Mouse (Mus musculus): ENCODE measurements around the gene Myzap. TPM values are rescaled to one million over a fixed set of nuclear protein-coding genes. Genes with fewer than 3 reads are reported as not detected.
"Not testable (repeated sequence)": the region's sequence is repeated elsewhere in the genome, so short reads cannot be mapped to it uniquely, and the experiment has no call there.

The Myzap gene
- total RNA-seq, 2 experiments from 2014 or later, result 0.71 to 1.3 TPM

DNA sequence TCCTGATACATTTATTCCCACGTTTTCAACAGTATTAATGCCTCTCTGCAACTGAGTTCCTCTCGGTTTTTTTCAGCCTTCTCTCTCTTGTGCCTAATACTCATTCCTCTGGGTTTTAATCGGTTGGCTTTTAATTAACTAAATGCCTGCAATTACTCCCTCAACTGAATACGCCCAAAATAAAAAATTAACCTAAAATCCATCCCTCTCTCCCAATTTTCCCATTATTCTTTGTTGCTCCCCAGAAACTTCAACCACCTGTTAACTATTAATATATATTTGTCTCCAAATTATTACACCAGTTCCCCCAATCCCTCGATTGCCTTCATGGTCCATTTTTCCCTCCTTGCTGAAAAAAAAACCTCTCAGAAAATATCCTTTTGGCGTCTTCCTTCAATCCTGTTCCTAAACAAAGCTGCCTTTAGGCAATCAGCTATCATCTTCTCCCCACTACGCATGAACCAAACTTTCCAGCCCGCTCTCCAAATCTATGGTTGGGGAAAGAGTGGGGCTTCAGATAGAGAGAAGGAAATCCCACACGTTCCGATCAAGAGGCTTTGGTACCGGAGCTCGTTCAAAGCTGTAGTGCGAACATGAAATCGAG, 107.2 kb downstream of the Myzap start:
- no peak for DNase-seq (ENCODE audit: low spot score in 2 of 2)

DNA sequence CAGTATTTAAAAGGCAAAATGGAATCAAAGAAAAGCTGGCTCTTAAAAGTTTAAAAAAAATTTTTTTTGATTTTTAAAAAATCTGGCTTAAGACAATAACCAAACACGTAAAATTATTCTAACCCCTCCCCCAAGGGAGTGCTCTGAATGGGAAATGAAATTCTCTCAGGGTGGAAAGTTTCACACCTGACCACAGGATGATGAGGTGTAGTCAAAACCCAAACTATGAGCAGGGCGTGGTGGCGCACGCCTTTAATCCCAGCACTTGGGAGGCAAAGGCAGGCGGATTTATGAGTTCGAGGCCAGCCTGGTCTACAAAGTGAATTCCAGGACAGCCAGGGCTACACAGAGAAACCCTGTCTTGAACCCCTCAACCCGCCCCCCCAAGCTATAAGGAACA, 108.3 kb downstream of the Myzap start:
- DNase-seq (ENCODE audit: low spot score in 2 of 2), result not testable (repeated sequence)

DNA sequence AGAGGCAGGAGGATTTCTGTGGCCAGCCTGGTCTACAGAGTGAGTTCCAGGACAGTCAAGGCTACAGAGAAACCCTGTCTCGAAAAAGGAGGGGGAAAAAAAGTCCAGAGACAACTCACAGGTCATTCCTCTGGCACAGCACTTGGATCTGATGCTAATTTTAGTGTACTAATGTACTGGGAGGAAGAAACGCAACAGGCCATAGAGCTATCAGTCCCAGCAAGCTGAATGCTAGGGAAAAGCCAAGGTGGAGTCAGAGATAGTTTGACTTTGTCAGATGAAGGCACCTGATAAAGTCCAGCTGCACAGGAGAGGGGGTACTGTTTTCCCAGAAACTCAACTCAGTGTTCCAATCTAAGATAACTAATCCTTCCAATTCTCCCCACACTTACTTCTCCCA, 111.9 kb downstream of the Myzap start:
- DNase-seq (ENCODE audit: low spot score in 2 of 2), result no peak

DNA sequence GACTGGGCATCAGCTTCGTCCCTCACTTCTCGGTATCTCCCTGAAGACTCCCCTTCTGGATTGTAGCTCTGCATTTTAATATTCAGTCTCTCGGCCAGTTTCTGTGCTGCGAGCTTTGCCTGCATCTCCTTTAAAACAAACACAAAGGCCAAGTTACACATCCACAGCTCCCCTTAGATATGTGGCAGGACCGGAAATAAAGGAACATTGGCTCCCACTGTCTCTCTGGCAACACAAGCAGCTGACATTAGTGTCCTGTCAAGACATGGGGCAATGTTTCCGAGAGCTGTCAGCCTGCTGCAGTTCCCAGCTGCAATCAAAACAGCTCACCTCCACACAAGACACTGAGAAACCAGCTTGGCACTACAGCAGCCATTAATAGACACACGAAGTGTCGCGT, 112.7 kb downstream of the Myzap start:
- no peak for DNase-seq (ENCODE audit: low spot score in 2 of 2)

DNA sequence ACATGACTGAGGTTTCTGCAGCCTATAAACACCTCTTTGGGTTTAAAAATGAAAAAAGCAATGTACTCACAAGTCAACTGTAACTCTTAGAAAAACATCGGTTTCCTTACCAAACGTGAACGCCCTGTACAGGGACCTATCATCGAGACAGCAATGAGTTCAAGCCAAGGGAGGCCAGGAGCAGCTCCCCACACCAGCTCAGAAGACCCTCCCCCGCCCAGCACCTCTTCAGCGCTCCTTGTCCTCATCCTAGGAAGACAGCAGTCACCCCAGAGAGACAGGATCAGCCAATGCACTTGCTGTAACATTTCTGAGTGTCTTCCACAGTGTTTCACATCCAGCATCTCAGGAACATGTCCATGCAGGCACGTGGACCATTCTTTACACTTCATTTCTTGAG, 113.6 kb downstream of the Myzap start:
- no peak for DNase-seq (ENCODE audit: low spot score in 2 of 2)

DNA sequence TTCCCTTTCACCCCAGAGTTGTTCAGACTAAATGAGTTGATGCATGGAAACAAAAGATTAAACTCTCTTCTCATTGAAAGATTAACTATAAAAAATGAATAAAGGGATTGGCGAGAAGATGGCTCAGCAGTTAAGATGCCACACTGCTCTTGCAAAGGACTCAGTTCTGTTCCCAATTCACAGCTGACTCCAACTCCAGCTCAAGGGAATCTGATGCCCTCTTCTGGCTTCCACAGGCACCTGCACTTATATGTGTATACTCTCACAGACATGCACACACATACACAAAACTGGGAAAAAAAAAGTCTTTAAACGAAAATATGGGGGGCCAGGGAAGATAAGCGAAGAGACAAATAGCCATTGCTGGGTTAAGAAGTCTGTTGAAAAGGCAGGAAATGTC, 115.6 kb downstream of the Myzap start:
- DNase-seq (ENCODE audit: low spot score in 2 of 2), result no peak

DNA sequence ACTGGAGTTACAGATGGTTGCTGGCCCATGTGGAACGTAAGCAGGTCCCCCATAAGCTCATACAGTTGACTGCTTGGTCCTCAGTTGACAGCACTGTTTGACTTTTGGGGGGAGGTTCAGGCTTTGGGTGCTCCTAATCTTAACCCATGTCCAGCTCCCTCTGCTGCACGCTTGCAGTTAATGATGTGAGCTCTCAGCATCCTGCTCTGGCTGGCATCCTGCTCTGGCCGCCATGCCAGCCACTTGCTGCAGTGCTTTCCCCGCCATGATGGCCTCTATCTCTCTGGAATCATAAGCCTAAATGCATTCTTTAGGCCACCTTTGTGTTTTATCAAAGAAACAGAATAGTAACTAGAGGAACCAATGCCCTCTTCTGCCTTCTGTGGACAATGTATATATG, 116.6 kb downstream of the Myzap start:
- DNase-seq (ENCODE audit: low spot score in 2 of 2), result no peak

DNA sequence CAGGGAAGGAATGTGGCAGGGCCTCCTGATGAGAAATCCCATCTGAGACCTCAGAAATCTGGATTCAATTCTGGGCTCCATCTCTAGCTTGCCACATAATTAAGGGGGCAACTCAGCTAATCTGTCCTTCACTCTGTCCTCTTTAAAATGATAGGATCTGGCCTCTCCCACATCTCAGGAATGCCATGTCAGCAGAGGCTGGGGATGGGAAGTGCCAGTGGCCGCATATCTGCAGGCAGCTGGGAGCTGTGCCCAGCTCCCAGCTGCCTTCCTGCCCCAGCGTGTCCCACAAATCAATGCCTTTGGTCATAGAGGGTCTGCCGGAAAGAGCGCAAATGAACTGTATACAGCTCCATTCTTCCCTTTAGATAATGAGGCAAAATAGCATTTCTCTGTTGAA, 124.7 kb downstream of the Myzap start:
- no peak for DNase-seq (ENCODE audit: low spot score in 2 of 2)

DNA sequence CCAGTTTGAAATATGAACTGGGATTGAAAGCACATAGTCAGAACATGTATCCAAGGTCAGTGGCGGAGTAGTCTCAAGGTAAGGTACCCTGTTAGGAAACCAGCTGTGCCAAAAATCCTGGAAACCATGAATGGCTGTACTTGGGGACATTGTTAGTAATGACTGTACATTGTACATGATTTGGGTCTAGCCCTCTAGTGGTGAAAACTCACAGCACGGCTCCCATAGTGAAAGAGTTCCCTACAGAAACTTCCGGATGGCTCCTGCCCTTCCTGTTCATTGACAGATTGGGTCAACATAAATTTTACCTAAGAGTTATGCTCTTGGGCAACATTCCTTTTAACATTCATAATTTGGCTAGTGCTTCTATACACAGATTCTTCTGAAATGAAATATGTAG, 126.0 kb downstream of the Myzap start:
- DNase-seq (ENCODE audit: low spot score in 2 of 2), result peak in 1 of 2 experiments; percentile 20

DNA sequence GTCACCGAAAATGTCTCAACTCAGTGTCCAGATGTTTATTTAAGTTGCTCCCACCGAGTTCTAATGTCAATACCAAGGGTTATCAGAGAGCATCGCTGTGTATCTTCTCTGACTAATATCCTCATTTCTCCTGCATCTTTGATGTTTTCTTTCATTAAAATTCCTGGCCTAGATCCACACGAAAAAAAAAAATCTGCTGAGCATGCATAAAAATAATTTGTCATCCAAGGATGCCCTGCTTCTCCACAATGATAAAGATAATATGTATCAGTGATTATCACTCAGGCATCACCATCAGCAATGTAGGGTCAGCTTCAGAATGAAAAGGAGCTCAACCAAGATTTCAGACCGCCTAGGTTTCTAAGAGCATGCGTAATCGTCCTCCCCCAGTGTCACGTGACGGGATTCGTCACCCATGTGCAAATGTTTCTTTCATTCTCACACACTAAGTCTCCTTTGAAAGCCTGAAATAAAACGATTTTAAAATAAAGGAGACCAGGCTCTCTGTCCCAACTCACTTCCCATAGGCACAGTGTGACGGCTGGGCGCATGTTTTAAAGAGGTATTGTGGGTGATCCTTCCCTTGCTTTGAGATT, 129.0 kb downstream of the Myzap start:
- DNase-seq (ENCODE audit: low spot score in 2 of 2), result no peak

DNA sequence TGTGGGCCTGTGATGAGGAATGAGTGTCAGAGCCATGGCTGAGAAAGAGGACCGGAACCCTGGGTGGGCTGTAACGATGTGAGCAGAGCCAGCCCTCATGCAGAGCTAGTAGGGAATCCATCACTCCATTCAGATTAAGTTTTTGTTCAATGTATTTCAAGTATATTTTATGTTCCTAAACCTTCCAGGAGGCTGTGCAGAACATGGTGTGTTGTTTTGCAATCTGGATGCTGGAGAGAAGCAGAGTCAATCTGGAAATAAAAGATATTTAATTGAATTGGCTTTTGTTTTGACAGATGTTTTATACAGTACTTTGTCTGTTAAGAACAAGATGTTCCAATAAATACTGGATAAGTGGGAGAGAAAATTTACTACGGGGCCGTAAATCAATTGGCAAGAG, 135.4 kb downstream of the Myzap start:
- DNase-seq (ENCODE audit: low spot score in 2 of 2), result peak in 1 of 2 experiments; percentile 20

Other genes with a start within 250 kb of the Myzap start
- 100 to 1,000 TPM; 170 to 189 TPM for gene Polr2m, start 106.4 kb downstream of the Myzap start, total RNA-seq (2021)
- gene Cgnl1, start 179.2 kb upstream of the Myzap start, total RNA-seq (2021), result 1 to 10 TPM; 5.4 to 8.4 TPM

Measured in layer of hippocampus, adult 18-20 months (tissue).